Mouse (Mus musculus) bone marrow macrophage, adult 2 months (primary cell): ENCODE measurements at regions not wholly inside any gene's neighbourhood (a gene's known extent, or its start where the extent isn't known, plus 50 kb on each side); places are given as distances from the start of the nearest gene placed in this dataset.

Source experiments
- CTCF ChIP-seq: IDR thresholded peaks from 2 replicates; pipeline ENCODE4 v1.5.1; 2012; ENCODE audit warnings: low read depth, mild to moderate bottlenecking, low read length, moderate library complexity
- POLR2A ChIP-seq: IDR thresholded peaks from 2 replicates; pipeline ENCODE4 v1.6.1; 2012; ENCODE audit warnings: mild to moderate bottlenecking, low read depth, low read length, borderline replicate concordance

DNA sequence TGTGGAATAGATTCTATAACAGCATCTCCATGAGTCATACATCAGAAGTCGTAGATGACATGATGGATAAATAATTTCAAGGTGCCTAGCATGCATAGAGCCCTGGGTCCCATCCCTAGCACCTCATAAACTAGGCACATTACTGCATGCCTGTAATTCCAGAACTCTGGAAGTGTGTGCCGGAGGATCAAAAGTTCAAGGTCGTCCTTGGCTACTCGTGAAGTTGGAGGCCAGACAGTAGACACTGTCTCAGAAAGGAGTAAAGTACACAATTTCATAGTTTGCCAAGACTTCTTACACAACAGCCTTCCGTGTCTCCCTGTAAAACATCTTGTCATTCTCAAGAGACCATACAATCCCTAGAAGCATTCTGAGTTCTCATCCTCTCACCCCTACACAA is 63.5 kb upstream of the Neo1 start:
- TF ChIP-seq CTCF (no peak), POLR2A (no peak)
